Mouse (Mus musculus): ENCODE measurements around the gene Vmn1r28.
"Not testable (repeated sequence)": the region's sequence is repeated elsewhere in the genome, so short reads cannot be mapped to it uniquely, and the experiment has no call there.

The Vmn1r28 gene

GRCm38 (mm10) chr6:58261737-58262136, at the start of gene Vmn1r28:
Vmn1r28 (plus strand) TSS chr6:58262037.
- DNase-seq (ENCODE audit: low spot score) = no peak

GRCm38 (mm10) chr6:58216119-58216518, 45.7 kb upstream of the Vmn1r28 start:
- peak; percentile 3 for DNase-seq (ENCODE audit: low spot score)

- DNase-seq (ENCODE audit: low spot score) = no peak
These were observed 43.1 kb upstream of the Vmn1r28 start, which contains the start of gene Vmn1r27 for GRCm38 (mm10) chr6:58218721-58219120. Vmn1r27 (minus strand) TSS chr6:58218821.

- DNase-seq (ENCODE audit: low spot score) = not testable (repeated sequence)
These were observed 17.8 kb downstream of the Vmn1r28 start for GRCm38 (mm10) chr6:58279661-58280060.

- no peak for DNase-seq (ENCODE audit: low spot score)
These were observed 30.4 kb downstream of the Vmn1r28 start for GRCm38 (mm10) chr6:58292201-58292600.

- DNase-seq (ENCODE audit: low spot score) = not testable (repeated sequence)
These were observed 36.7 kb downstream of the Vmn1r28 start for GRCm38 (mm10) chr6:58298511-58298910.

GRCm38 (mm10) chr6:58301249-58301648, 39.4 kb downstream of the Vmn1r28 start, which contains the start of gene Vmn1r29:
Vmn1r29 (plus strand) TSS chr6:58301549.
- DNase-seq (ENCODE audit: low spot score) = no peak

Measured in retina, embryonic 14.5 days (tissue).